Mouse (Mus musculus): ENCODE results near the gene Foxb2. TPM values are rescaled to one million over a fixed set of nuclear protein-coding genes. Genes with fewer than 3 reads are reported as not detected.
"Not testable (repeated sequence)": the region's sequence is repeated elsewhere in the genome, so short reads cannot be mapped to it uniquely, and the experiment has no call there.

The Foxb2 gene
- polyA plus RNA-seq, 1 experiment from 2014 or later, result 0.74 TPM

- no peaks in the 10 kb centered on the region for H3K36me3 ChIP-seq (ENCODE audit: control insufficient read depth, insufficient read depth, low read length)
- peak overlapping the region; percentile 84 for H3K4me2 ChIP-seq (ENCODE audit: low read length)
- H3K27me3 ChIP-seq (replicated peaks; ENCODE audit: control insufficient read depth, insufficient read depth, low read length), result peaks cover 67% of the 10 kb centered on the region
- peaks cover 29% of the 10 kb centered on the region for H3K4me1 ChIP-seq (ENCODE audit: control insufficient read depth, insufficient read depth, low read depth, low read length)
- H3K9ac ChIP-seq (ENCODE audit: low read depth, low read length), result no peak overlapping the region
- no peak overlapping the region for H3K27ac ChIP-seq (ENCODE audit: low read depth, low read length)
- under 1% methylated on average over 55 of the region's 55 CpGs for WGBS
- no peak for ATAC-seq
- H3K9me3 ChIP-seq (ENCODE audit: control insufficient read depth, low read length), result no peaks in the 10 kb centered on the region
- H3K4me3 ChIP-seq (ENCODE audit: low read length), result peak overlapping the region; percentile 50
Observed at GRCm38 (mm10) chr19:16873942-16874861, 597 bp upstream of the Foxb2 start.

GRCm38 (mm10) chr19:16872331-16873180, 1.0 kb downstream of the Foxb2 start:
- peak overlapping the region; percentile 50 for H3K4me3 ChIP-seq (ENCODE audit: low read length)
- H3K36me3 ChIP-seq (ENCODE audit: control insufficient read depth, insufficient read depth, low read length), result no peaks in the 10 kb centered on the region
- no peaks in the 10 kb centered on the region for H3K9me3 ChIP-seq (ENCODE audit: control insufficient read depth, low read length)
- H3K9ac ChIP-seq (ENCODE audit: low read depth, low read length), result peak overlapping the region; percentile 62
- ATAC-seq, result peak; percentile 59
- WGBS, result under 1% methylated on average over 66 of the region's 88 CpGs
- no peak overlapping the region for H3K27ac ChIP-seq (ENCODE audit: low read depth, low read length)
- peaks cover 29% of the 10 kb centered on the region for H3K4me1 ChIP-seq (ENCODE audit: control insufficient read depth, insufficient read depth, low read depth, low read length)
- peak overlapping the region; percentile 84 for H3K4me2 ChIP-seq (ENCODE audit: low read length)
- H3K27me3 ChIP-seq (replicated peaks; ENCODE audit: control insufficient read depth, insufficient read depth, low read length), result peaks cover 66% of the 10 kb centered on the region

- Histone ChIP-seq H3K4me1 (ENCODE audit: control insufficient read depth, insufficient read depth, low read depth, low read length) (peaks cover 26% of the 10 kb centered on the region), H3K27ac (ENCODE audit: low read depth, low read length) (no peak overlapping the region), H3K9ac (ENCODE audit: low read depth, low read length) (no peak overlapping the region), H3K36me3 (ENCODE audit: control insufficient read depth, insufficient read depth, low read length) (no peaks in the 10 kb centered on the region), H3K9me3 (ENCODE audit: control insufficient read depth, low read length) (no peaks in the 10 kb centered on the region), H3K4me2 (ENCODE audit: low read length) (no peak overlapping the region), H3K27me3 (replicated peaks; ENCODE audit: control insufficient read depth, insufficient read depth, low read length) (peaks cover 63% of the 10 kb centered on the region), H3K4me3 (ENCODE audit: low read length) (no peak overlapping the region)
- no peak for ATAC-seq
- under 1% methylated on average over 24 of the region's 24 CpGs for WGBS
Observed at GRCm38 (mm10) chr19:16871192-16871760, 2.3 kb downstream of the Foxb2 start.

- Histone ChIP-seq H3K27me3 (replicated peaks; ENCODE audit: control insufficient read depth, insufficient read depth, low read length) (peaks cover 62% of the 10 kb centered on the region), H3K4me3 (ENCODE audit: low read length) (no peak overlapping the region), H3K36me3 (ENCODE audit: control insufficient read depth, insufficient read depth, low read length) (no peaks in the 10 kb centered on the region), H3K9me3 (ENCODE audit: control insufficient read depth, low read length) (no peaks in the 10 kb centered on the region), H3K9ac (ENCODE audit: low read depth, low read length) (no peak overlapping the region), H3K4me2 (ENCODE audit: low read length) (no peak overlapping the region), H3K27ac (ENCODE audit: low read depth, low read length) (no peak overlapping the region), H3K4me1 (ENCODE audit: control insufficient read depth, insufficient read depth, low read depth, low read length) (peaks cover 23% of the 10 kb centered on the region)
- WGBS, result 2% methylated on average over 28 of the region's 28 CpGs
- ATAC-seq, result no peak
Observed at GRCm38 (mm10) chr19:16870501-16871191, 3.0 kb downstream of the Foxb2 start.

- Histone ChIP-seq H3K27ac (ENCODE audit: low read depth, low read length) (no peak overlapping the region), H3K4me3 (ENCODE audit: low read length) (no peak overlapping the region), H3K4me1 (ENCODE audit: control insufficient read depth, insufficient read depth, low read depth, low read length) (peaks cover 15% of the 10 kb centered on the region), H3K27me3 (replicated peaks; ENCODE audit: control insufficient read depth, insufficient read depth, low read length) (peaks cover 51% of the 10 kb centered on the region), H3K9me3 (ENCODE audit: control insufficient read depth, low read length) (no peaks in the 10 kb centered on the region), H3K4me2 (ENCODE audit: low read length) (no peak overlapping the region), H3K9ac (ENCODE audit: low read depth, low read length) (no peak overlapping the region), H3K36me3 (ENCODE audit: control insufficient read depth, insufficient read depth, low read length) (no peaks in the 10 kb centered on the region)
- WGBS, result 24% methylated on average over 5 of the region's 5 CpGs
- ATAC-seq, result peak; percentile 58
Observed at GRCm38 (mm10) chr19:16868534-16868933, 5.1 kb downstream of the Foxb2 start.

- H3K9me3 ChIP-seq (ENCODE audit: control insufficient read depth, low read length), result no peaks in the 10 kb centered on the region
- no peak overlapping the region for H3K4me3 ChIP-seq (ENCODE audit: low read length)
- no peak for ATAC-seq
- H3K27me3 ChIP-seq (replicated peaks; ENCODE audit: control insufficient read depth, insufficient read depth, low read length), result peaks cover 4% of the 10 kb centered on the region
- H3K4me2 ChIP-seq (ENCODE audit: low read length), result no peak overlapping the region
- H3K4me1 ChIP-seq (ENCODE audit: control insufficient read depth, insufficient read depth, low read depth, low read length), result no peaks in the 10 kb centered on the region
- no peaks in the 10 kb centered on the region for H3K36me3 ChIP-seq (ENCODE audit: control insufficient read depth, insufficient read depth, low read length)
- 61% methylated on average over 4 of the region's 4 CpGs for WGBS
- H3K9ac ChIP-seq (ENCODE audit: low read depth, low read length), result no peak overlapping the region
- H3K27ac ChIP-seq (ENCODE audit: low read depth, low read length), result no peak overlapping the region
Observed at GRCm38 (mm10) chr19:16858646-16859045, 15.0 kb downstream of the Foxb2 start.

- H3K9me3 ChIP-seq (ENCODE audit: control insufficient read depth, low read length), result no peaks in the 10 kb centered on the region
- H3K9ac ChIP-seq (ENCODE audit: low read depth, low read length), result no peak overlapping the region
- H3K36me3 ChIP-seq (ENCODE audit: control insufficient read depth, insufficient read depth, low read length), result no peaks in the 10 kb centered on the region
- WGBS, result 73% methylated on average over 5 of the region's 5 CpGs
- no peaks in the 10 kb centered on the region for H3K27me3 ChIP-seq (replicated peaks; ENCODE audit: control insufficient read depth, insufficient read depth, low read length)
- no peak overlapping the region for H3K4me2 ChIP-seq (ENCODE audit: low read length)
- no peak overlapping the region for H3K4me3 ChIP-seq (ENCODE audit: low read length)
- no peak for ATAC-seq
- H3K27ac ChIP-seq (ENCODE audit: low read depth, low read length), result no peak overlapping the region
- H3K4me1 ChIP-seq (ENCODE audit: control insufficient read depth, insufficient read depth, low read depth, low read length), result no peaks in the 10 kb centered on the region
Observed at GRCm38 (mm10) chr19:16856752-16857151, 16.9 kb downstream of the Foxb2 start.

GRCm38 (mm10) chr19:16844091-16844490, 29.5 kb downstream of the Foxb2 start:
- not testable (repeated sequence) for H3K4me3 ChIP-seq (ENCODE audit: low read length); H3K9ac ChIP-seq (ENCODE audit: low read depth, low read length); H3K27ac ChIP-seq (ENCODE audit: low read depth, low read length); ATAC-seq; H3K4me2 ChIP-seq (ENCODE audit: low read length); H3K4me1 ChIP-seq (ENCODE audit: control insufficient read depth, insufficient read depth, low read depth, low read length); H3K27me3 ChIP-seq (replicated peaks; ENCODE audit: control insufficient read depth, insufficient read depth, low read length); H3K9me3 ChIP-seq (ENCODE audit: control insufficient read depth, low read length); H3K36me3 ChIP-seq (ENCODE audit: control insufficient read depth, insufficient read depth, low read length)
- WGBS, result 86% methylated on average over 2 of the region's 2 CpGs
